Mouse (Mus musculus) kidney, adult 18-20 months (tissue): ENCODE measurements at regions not wholly inside any gene's neighbourhood (a gene's known extent, or its start where the extent isn't known, plus 50 kb on each side); places are given as distances from the start of the nearest gene placed in this dataset.

Experiments used
- DNase-seq: peaks from one replicate; pipeline ENCODE4 v3.0.0; 2021

DNA sequence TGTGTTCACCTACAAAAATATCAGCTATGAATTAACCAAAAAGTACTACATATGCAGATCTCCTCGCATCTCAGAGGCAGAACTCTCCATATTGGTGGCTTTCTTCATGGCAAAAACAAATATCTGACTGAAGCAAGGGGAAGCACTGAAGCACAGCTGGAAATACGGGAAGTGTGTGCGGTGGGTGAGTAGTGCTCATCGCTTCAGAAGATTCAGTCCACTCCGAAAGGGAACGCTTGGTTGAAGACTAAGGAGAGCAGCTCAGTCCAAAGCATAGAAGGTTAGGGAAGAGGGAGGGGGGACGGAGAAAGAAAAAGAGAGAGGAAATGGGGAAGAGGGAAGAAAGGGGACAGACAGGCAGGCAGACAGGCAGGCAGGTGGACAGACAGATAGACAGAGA lies 114.4 kb upstream of the Tmc1 start:
- no peak for DNase-seq

DNA sequence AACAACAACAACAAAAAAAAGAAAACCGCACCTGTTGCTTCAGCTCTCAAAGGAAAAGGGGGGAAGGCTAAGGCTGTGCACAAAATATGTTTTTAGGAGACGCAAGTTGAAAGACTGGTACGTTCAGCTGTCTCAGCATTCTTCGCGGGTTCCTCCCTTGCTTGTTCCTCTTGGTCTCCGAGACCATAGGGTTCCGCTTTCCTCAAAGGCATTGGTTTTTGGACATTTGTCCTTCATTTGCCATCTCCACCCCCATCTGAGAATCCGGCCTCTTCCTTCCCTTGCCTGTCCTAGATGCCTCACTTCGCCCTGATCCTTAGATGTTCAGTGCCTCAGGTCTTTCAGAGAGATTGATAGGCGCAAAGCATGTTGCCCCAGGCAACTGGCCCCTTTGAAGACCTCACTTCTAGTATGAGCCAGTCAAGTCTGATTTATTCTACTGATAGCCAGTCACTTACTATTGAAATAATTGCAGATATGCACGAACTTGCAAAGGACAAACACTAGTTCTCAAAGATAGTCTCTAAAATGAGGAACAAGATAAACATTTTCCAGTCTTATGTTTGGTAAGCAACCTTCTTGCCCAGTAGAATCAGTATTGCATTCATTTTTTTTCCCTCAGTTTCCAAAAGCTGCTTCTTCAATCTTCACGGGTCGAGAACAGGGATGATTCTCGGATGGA lies 112.6 kb upstream of the Tmc1 start:
- DNase-seq = no peak

DNA sequence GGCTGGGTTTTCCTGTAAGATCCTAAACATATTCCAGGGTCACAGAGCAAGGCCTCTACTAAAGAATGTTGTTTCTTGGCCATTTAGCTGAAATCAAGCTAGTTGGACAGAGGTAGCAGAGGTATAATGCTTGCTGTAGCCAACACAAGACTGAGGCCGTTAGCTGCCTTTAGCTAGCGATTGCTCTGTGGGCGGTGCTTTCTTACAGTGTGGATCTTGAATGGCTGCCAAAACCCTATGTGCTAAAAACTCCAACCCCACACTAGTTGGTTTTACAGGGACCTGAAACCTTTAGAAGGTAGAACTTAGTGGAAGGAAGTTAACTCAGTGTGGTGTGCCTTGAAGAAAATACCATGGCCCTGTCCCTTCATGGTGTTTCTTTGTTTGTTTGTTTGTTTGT lies 110.9 kb upstream of the Tmc1 start:
- no peak for DNase-seq

GRCm38 (mm10) chr19:21053597-21054544 lies 99.9 kb upstream of the Tmc1 start:
- DNase-seq = no peak

DNA sequence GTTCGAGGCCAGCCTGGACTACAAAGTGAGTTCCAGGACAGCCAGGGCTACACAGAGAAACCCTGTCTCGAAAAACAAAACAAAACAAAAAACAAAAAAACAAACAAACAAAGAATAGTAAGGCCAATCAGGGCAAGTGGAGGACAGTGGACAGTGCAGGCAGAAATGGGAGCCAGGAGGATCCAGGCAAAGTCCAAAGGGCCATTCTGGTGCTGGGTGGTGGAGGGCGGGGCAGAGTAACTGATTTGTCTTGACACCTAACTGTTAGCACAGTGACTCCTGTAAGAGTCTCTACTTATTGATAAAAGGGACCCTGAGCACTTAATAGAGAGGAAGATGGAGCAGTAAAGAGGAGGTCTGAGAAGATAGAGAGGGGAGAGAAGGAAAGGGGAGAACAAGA lies 98.8 kb upstream of the Tmc1 start:
- peak; percentile 35 for DNase-seq

- no peak for DNase-seq
These were observed 97.9 kb upstream of the Tmc1 start for GRCm38 (mm10) chr19:21051872-21052271.

DNA sequence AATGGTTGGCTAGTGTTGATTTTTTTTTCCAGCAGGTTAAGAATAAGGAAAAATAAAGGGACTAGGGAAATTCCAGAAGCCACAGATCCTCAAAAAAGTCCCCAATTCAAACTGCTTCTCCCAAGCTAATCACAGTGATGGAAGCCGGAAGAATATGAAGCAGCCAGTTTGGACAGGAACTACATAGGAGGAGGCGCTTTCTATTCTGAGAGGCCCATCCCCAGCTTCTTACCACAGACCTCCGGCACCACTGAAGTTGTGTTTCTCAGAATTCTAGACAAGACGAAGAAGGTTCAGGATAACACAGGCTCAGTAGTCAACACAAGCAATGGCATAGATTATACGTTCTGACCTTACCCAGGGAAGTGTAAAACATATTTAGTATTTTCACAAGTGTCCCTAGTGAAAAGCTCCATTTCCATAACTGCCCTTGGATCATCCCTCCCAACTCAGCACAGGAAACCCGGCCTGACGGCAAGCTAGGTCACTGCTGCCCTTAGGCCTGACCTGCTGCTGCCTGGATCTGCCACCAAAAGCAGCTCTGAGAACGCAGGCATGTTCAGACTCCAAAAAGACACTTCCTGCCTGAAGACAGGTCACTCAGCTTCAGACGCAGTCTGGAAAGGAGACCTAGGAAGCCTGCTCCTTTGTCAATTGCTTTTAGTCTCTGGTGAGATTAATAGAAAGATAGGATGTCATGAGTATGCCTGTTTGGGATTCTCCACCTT lies 97.2 kb upstream of the Tmc1 start:
- DNase-seq = no peak

DNA sequence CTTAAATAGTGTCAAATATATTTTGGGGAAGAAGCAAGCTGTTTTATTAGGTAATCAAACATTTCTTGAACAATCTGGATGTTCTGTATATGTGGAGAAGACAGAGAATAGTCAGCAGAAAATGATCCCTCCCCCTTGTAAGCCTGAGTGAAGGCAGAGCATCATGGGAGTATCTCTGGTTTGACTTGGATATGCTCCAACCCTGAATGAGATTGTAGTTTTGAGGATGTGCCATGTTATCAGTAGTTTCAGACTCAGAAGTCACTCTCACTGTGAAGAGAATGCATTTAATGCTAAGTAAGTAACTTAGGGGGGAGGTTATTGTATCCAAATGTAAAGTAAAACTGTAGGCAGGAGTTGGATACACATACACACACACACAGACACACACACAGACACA lies 95.3 kb upstream of the Tmc1 start:
- DNase-seq = no peak

DNA sequence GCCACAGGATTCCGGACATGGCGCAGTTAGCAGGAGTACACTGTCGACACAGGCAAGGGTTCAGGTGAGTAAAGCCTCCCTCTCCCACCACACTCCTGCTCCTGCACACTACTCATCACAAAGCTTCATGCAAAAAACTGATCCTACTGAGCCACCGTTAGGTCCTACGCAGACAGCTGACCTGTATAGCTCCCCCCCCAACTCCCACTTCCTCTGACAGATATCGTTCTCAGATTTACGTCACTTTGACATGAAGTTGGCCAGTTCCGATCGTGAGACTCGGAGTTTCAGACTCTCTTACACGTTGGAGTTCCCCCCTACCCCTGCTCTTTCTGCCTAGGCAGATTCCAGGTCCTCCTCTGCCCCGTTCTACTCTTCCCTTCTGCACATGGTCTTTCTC lies 91.6 kb upstream of the Tmc1 start:
- DNase-seq = no peak

GRCm38 (mm10) chr19:21043958-21044357 lies 90.0 kb upstream of the Tmc1 start:
- no peak for DNase-seq

GRCm38 (mm10) chr19:21042536-21042935 lies 88.5 kb upstream of the Tmc1 start:
- DNase-seq = no peak

DNA sequence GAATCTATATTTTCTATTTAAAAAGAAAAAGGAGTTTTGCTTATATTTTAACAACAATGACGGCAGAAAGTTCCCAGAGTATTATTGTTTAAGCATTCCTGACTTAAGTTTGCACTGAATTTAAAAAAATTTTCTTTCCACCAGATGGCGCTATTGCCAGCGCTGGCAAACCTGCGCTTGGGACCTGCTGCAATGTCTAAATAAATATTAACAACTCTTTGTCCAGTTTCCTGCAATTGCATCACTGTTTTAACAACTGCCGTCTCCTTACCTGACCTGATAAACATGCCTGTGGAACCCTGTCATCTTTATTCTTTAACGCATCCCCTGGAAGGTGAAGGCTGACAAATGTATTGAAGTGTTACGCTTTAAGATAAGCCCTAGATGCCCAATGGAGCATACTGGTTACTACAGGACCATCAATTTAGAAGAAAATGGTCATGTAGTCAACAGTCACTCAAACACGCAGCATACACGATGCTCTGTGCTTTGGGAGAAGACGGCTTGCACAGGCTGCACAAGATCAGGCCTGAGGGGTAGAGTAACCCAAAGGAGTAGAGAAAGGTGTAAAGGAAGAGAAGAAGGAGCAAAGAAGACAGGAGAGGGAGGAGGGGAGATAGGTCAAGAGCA lies 83.6 kb upstream of the Tmc1 start:
- DNase-seq = peak; percentile 41

- DNase-seq = peak; percentile 67
These were observed 82.8 kb upstream of the Tmc1 start for GRCm38 (mm10) chr19:21036507-21037425.

- no peak for DNase-seq
These were observed 81.5 kb upstream of the Tmc1 start for GRCm38 (mm10) chr19:21035505-21035904.

DNA sequence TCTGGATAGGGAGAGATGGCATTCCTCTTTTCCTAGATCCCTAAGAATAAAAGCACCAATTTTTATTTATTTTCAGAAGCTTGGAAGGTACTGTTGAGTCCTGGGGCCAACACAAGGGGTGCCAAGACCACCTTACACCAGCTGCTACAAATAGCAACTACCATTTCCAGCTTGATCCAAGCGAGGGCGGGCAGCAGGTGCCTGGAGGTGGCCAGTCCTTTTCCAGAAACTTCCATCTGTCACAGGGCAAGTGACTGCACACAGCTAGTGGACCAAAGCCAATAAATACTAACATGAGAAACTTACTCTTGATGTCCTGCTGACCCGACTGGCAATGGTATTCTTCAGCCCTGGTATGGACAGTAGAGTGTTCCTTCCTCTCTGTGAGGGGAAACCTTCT lies 80.0 kb upstream of the Tmc1 start:
- DNase-seq = no peak

DNA sequence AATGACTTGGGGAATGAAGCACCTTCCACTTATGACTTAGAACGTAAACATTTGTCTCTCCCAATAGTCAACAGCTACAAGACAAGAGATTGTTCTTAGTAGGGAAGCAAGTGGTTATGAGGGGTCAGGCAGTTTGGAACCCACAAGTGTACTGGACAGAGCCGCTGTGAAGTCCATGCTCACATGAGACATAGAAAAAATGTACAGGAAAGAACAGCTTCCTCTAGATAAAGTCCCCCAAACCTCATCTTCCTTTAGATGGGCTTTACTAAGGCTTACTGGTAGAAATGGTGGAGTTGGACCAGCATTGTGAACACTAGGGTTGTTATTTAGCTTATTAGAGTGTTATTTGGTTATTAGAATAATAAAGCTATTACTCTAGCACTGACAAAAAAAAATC lies 78.6 kb upstream of the Tmc1 start:
- no peak for DNase-seq

GRCm38 (mm10) chr19:21031768-21032308 lies 77.8 kb upstream of the Tmc1 start:
- DNase-seq = no peak

GRCm38 (mm10) chr19:21030971-21031370 lies 77.0 kb upstream of the Tmc1 start:
- no peak for DNase-seq

GRCm38 (mm10) chr19:21028981-21029380 lies 75.0 kb upstream of the Tmc1 start:
- DNase-seq = no peak

DNA sequence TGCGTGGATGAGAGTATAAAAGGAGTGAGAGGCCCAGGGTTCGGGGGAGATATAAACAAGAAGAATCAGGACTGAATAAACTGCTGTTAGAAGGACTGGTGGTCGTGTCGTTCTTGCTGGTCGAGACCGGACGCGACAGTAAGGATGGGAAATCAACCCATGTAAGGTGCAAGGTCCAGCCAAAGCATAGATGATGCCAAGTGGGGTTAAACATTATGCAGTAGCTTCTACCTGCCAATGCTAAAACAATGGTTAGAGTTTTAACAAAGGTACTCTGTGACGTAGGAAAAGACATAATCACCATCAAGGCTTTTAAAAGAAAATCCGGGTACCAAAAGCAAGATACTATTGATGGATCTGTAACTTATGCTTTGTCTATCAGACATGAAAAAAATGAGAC lies 58.4 kb upstream of the Tmc1 start:
- DNase-seq = no peak

DNA sequence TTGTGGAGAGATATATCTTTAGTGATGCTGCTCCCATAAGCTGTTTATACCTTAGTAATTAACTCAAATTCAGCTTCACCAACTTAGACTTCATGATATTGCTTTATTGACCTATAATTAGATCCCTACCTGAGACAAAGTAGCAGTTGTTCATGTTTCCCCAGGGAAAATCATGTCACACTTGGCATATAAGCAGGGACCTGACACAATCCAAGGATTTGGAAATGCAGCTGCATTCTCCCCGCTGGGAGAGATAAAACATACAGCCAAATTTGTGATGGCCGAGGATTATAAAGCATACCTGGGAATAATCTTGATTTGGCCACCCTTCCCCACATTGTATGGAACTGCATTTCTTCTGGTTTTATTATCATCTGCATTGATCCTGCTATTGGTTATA lies 55.6 kb upstream of the Tmc1 start:
- DNase-seq = no peak

DNA sequence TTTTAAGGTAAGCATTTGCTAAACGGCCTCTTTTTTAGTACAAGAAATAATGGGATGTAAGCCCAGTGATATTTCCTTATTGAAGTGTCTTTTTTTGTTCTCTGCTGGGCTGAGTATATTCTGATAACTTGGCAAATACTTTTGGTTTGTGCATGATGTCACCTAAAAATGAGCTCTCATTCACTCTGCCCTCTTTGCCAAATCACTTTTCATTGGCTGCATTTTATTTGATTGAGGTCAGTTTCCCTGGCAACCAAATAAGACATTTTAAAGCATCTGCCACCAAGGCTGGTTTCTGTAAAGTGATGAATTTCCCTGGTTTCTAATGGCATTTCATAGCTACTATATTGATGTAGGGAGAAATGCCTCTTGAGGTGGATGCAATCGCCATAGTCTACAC lies 50.4 kb upstream of the Tmc1 start:
- DNase-seq = no peak
